Mouse (Mus musculus) small intestine, adult 2 months (tissue): ENCODE measurements at regions not wholly inside any gene's neighbourhood (a gene's known extent, or its start where the extent isn't known, plus 50 kb on each side); places are given as distances from the start of the nearest gene placed in this dataset.

Experiments
- CTCF ChIP-seq: fragments of 200-500 bp; IDR thresholded peaks from 2 replicates; pipeline ENCODE4 v1.5.1; 2012; ENCODE audit warnings: low read depth, mild to moderate bottlenecking, control low read depth, inconsistent platforms, low read length, moderate library complexity, mixed read lengths; ENCODE audit not compliant: insufficient replicate concordance, insufficient read length; ENCODE audit errors: extremely low read depth
- POLR2A ChIP-seq: fragments of 200-500 bp; IDR thresholded peaks from 2 replicates; pipeline ENCODE4 v1.6.1; 2012; ENCODE audit warnings: low read depth, mild to moderate bottlenecking, control low read depth, inconsistent platforms, low read length, moderate library complexity

DNA sequence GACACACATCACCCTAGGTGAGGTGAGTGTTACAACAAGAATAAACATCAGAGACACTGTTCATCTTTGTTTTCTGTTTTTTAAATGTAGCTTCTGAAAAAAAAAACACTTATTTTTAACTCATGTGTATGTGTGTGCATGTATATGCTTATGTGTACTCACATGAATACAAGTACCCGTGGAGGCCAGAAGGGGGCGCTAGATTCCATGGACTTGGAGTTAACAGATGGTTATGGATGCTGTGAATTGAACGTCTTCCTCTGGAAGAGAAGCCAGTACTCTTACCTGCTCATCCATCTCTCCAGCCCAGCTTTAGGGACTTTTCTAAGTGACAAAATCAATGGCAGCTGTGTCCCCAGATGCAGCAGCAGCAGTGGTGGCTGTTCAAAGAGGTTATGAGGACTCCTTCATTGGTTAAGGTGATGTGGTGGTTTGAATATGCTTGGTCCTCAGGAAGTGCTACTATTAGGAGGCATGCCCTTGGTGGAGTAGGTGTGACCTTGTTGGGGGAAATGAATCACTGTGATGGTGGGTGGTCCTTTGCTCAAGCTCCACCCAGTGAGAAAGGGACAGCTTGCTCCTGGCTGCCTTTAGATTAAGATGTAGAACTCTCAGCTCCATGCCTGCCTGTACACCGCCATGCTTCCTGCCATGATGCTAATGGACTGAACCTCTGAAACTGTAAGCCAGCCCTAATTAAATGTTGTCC lies 56.1 kb upstream of the Tmem132d start:
- no peak for TF ChIP-seq CTCF
- no peak for TF ChIP-seq POLR2A
